Mouse (Mus musculus) layer of hippocampus, adult 8-10 months (tissue): Measurements from ENCODE around the gene Hils1. TPM values are rescaled to one million over a fixed set of nuclear protein-coding genes. Genes with fewer than 3 reads are reported as not detected.
"Not testable (repeated sequence)": the region's sequence is repeated elsewhere in the genome, so short reads cannot be mapped to it uniquely, and the experiment has no call there.

ENCODE experiments used
- DNase-seq, 2 experiments: peaks; one replicate each; pipeline ENCODE4 v3.0.0; 2022; ENCODE audit warnings: low spot score in 2 of 2
- total RNA-seq, 4 experiments: library from RNA; stranded (reverse); gene quantifications; 2 replicates each; pipeline ENCODE4 v1.2.4; 2022

The Hils1 gene
- total RNA-seq, 4 experiments from 2014 or later, result not detected

DNA sequence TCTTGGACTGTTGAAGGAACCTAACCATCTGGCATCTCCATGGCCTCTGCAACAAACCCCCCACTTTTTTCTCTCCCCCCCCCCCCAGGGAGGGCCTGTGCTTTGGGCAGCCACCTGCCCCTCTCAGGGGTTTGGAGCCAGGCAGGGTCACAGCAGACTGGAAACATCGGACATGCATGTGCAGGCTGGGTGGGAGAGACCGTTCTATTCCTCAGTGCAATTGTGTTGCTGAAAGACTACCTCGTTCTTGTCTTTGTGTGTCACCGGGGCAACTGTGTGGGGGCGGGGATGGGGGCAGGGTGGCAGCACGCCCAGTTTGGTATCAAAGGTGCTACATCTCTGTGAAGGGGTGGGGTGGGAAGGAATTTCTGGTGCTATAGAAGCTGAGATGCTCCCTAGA is 15.2 kb upstream of the Hils1 start:
- DNase-seq, result no peak

DNA sequence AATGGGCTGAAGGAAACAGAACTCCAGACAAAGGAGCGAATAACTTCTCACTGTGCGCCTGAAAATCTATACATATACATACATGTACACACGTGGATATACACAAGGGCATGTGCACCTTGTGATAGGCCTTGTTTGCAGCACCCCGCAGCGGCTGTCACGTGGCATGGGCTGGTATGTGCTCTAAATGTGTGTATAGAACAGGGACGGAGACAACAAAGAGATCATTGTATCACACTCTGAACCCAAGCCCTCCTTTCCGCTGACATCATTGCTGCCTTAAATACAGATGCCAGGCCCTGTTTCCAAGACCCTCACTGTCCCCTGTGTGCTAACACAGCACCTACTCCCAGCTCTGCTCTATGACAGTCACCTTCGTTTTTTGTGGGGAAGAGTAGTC is 12.3 kb upstream of the Hils1 start:
- DNase-seq, result no peak

- no peak for DNase-seq
Observed at GRCm38 (mm10) chr11:94957693-94958064, 9.7 kb upstream of the Hils1 start.

GRCm38 (mm10) chr11:94958065-94958858 is 9.1 kb upstream of the Hils1 start:
- peak in 1 of 2 experiments; percentile 45 for DNase-seq

DNA sequence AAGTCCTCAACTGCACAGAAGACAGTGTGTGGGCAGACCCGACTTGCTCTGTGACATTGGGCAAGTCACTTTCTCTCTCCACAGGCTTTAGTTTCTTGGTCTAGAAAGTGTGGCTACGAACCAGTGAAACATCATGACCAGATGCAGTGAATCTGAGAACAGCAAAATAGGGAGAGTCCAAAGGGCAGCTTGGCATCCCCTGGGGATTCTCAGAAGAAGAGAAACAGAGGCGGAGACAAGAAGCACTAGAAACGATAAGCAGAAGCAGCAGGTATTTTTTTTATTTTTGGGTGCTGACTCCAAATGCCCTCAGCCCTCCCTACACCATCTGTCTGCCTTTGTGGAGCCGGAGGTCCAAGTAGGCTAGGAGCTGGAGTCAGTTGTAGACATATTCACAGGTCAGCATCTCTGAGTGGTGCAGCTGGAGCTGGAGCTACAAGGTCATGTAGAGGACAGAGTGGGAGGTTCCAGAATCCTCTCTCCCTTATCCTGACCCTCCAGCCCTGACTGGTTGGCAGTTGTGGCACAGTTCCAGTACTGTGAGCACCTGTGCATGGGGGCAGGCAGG is 4.8 kb upstream of the Hils1 start:
- DNase-seq, result no peak

GRCm38 (mm10) chr11:94968187-94968586 is 794 bp downstream of the Hils1 start:
- no peak for DNase-seq

GRCm38 (mm10) chr11:94969709-94970108 is 2.3 kb downstream of the Hils1 start:
- not testable (repeated sequence) for DNase-seq

GRCm38 (mm10) chr11:94970210-94970943 is 3.0 kb downstream of the Hils1 start:
- DNase-seq, result peak in 1 of 2 experiments; percentile 77

GRCm38 (mm10) chr11:94971895-94972615 is 4.7 kb downstream of the Hils1 start:
- no peak for DNase-seq

- DNase-seq, result no peak
Observed at GRCm38 (mm10) chr11:94972887-94973286, 5.5 kb downstream of the Hils1 start.

DNA sequence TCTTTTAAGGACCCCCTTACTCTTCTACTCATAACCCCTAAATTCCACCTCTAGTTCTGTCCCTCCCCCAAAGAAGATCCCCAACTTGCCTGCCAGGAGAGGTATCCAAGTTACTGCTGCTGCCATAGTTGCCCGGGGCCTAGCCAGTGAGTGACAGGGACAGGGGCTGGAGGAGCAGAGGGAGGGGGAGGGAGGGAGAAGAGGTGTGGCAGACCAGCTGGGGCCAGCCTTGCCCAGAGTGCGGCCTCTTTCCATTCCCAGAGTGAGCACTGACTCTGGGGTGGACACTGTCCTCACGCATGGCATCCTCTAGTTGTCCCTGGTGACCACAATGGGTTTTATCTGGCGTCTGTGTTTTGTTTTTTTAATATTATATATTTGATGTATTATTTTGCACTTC is 5.9 kb downstream of the Hils1 start:
- no peak for DNase-seq

DNA sequence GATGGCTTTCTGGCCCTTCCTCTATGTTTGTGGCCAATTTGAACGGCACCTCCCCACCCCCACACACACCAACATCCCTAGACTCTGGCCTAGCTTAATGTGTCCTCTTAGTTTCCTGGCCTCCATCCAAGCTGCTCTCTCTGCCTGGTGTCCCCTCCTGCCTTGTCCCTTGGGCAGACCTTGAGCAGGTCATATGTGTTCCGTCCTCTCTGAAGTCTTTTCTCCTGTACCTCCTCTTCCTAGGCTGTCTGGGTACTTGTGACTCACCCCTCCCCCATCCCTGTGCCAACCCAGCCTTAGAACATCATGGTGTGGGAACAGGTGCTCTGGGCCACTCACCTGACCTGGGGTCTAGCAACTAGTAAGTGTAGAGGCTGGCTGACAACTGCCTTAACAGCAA is 7.6 kb downstream of the Hils1 start:
- DNase-seq, result no peak

GRCm38 (mm10) chr11:94976199-94976598 is 8.8 kb downstream of the Hils1 start, which contains the start of gene Sgca:
TSS of gene Sgca (minus strand) at chr11:94976327.
- no peak for DNase-seq

- DNase-seq, result no peak
Observed at GRCm38 (mm10) chr11:94978178-94978915, 11.0 kb downstream of the Hils1 start.

DNA sequence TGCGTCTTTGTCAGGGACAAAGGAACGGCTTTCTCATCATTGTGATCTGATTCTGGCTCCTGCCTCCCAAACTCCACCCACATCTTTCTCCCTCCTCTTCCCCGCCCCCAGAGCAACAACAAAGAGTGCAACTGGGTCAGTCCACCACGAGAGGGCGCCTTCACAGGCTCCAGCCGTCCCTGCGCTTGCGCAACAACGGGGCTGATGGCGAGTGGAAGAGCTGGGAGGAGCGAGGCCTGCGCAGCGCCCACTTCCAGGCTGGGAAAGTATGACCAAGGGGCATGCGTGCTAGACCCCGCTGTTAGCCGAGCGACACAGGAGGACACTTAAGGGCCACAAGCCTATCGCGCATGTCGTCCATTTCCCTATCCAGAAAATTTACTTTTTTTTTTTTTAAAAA is 11.6 kb downstream of the Hils1 start:
- DNase-seq, result peak; percentile 97

DNA sequence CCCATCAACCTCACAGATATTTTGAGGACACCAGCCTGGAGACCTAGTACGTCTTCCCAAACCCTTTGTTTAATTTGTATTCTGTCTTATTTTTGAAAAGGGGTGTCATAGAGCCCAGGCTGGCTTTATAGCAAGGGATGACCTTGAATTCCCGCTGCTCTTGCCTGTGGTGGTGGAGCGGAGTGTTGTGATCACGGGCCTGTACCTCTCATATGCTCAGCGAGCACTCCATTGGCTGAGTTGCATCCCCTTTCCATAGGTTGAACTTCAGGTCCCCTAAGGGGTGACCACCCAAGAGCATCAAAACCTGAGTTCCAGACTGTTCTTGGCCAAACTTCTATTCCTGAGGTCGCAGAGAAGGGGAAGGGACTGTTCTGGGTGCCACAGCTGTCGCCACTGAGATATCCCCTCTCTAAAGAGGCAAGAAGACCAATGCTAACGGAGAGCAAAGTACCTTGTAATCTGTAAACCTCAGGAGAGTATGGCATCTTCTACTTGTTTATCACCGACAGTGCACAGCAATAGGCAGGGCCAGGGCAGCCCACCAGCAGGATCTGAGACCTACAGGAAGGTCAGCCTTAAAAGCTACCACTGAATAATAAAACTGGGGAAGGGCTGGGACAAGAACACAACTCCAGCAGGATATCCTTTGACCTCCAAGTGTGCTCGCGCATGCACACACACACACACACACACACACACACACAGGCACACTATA is 12.2 kb downstream of the Hils1 start:
- no peak for DNase-seq

- DNase-seq, result no peak
Observed at GRCm38 (mm10) chr11:94985140-94985539, 17.7 kb downstream of the Hils1 start.

DNA sequence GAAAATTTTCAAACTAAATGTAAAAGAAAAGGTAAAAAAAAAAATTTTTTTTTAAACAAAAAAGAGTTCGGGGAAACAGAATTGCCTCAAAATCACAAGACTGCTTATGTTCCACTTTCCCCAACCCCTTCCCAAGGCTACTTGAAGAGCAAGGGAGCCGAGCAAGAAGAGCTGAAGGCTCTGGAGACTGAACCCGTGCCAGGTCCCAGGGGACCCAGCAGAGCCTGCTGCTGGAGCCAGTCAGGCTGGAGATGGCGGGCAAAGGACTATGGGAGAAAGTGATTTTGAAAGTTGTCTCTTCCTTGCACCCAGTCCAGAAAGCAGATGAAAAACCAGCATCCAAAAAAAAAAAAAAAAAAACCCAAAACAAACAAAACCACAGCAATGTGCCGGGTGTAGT is 18.4 kb downstream of the Hils1 start:
- no peak for DNase-seq

DNA sequence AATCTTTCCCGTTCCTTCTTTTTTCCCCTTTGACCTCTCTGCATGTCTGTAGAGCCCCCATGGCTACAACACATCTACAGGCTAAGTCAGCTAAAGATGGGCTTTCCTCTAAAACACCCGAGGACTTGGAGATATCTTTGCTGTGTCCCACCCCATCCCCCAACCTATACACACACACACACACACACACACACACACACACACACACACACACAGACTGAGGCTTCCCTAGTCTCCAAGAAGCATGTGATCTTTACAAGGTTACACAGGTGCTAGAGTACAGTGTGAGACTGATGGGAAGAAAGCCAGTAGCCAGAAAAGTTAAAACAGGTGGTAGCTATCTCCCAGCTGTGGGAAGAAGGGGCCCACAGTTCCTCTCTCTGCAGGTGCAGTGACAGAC is 19.0 kb downstream of the Hils1 start:
- no peak for DNase-seq

DNA sequence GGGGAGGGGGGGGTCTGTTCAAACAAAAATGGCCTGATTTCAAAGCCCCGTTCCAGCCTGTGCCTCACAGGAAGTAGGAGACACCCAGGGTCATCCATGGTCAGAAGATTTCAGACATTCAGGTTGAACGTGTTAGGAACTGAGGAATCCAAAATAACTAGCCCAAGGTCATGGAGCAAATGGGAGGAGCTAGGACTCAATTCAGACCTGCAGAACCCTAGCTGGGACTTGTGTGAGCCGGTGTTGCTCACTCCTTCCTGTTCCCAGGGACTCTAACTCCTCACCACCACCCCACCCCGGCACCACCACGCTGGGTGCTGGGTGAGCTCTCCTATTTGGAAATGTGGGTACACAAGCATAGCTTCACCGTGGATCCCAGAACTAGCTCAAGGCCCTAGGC is 19.9 kb downstream of the Hils1 start:
- no peak for DNase-seq
